Mouse (Mus musculus): ENCODE measurements around the gene Nin. TPM values are rescaled to one million over a fixed set of nuclear protein-coding genes. Genes with fewer than 3 reads are reported as not detected.

Nin gene
- total and polyA plus RNA-seq, 3 experiments, result 29.0 to 51.7 (median 37.2) TPM

DNA sequence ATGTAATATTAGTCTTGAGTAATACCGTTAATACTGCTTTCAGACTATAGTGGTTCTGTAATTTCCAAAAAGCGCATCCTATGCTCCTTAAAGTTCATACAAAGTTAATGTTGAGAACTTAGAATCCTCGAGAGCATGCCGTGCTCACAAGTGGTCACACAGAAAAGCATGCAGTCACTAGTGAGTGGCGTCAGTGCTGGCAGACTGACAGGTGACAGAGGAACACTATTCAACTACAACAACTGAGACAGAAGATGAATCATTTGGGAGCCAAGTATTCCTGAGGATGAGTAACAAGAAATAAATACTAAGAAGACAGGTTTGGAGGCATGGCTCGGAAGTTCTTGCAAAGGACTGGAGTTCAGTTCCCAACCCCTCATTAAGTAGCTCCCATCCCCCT is 146.4 kb downstream of the Nin start:
- peaks cover 6 to 30% of the 10 kb centered on the region in 2 experiments; a peak in 3 of 4 replicates for H3K4me1 ChIP-seq (ENCODE audit: control insufficient read depth in 1 of 2, insufficient read depth in 2 of 2)
- no peak overlapping the region for H3K27ac ChIP-seq (ENCODE audit: insufficient read depth, low read depth)
- no peak overlapping the region for H3K9ac ChIP-seq (ENCODE audit: insufficient read depth, low read depth)
- H3K27me3 ChIP-seq (replicated peaks), result no peaks in the 10 kb centered on the region
- TF ChIP-seq JUN (IDR thresholded peaks at IDR 0.05; ENCODE audit: insufficient read depth, low read depth, low read length) (no peak), MXI1 (IDR thresholded peaks at IDR 0.05; ENCODE audit: low read depth, low read length) (no peak), RCOR1 (conservative IDR thresholded peaks at IDR 0.05; ENCODE audit: low read depth, low read length) (no peak), MEF2A (IDR thresholded peaks at IDR 0.05; ENCODE audit: borderline replicate concordance, low read depth, low read length) (no peak), POLR2AphosphoS2 (IDR thresholded peaks at IDR 0.05; ENCODE audit: low read depth, low read length) (no peak), RAD21 (IDR thresholded peaks at IDR 0.05; ENCODE audit: low read depth, low read length) (no peak), ETS1 (conservative IDR thresholded peaks at IDR 0.05; ENCODE audit: low read depth, low read length) (no peak), ZNF384 (IDR thresholded peaks at IDR 0.05; ENCODE audit: low read depth, low read length) (no peak), HCFC1 (IDR thresholded peaks at IDR 0.05; ENCODE audit: low read depth, low read length) (no peak), CHD2 (IDR thresholded peaks at IDR 0.05; ENCODE audit: low read length) (no peak), CHD1 (IDR thresholded peaks at IDR 0.05; ENCODE audit: low read depth, low read length) (no peak), MAX (IDR thresholded peaks at IDR 0.05; ENCODE audit: low read length) (no peak), TCF12 (IDR thresholded peaks at IDR 0.05; ENCODE audit: low read depth, low read length) (no peak), E2F4 (IDR thresholded peaks at IDR 0.05; ENCODE audit: insufficient replicate concordance, low read depth, low read length) (no peak), SIN3A (IDR thresholded peaks at IDR 0.05; ENCODE audit: low read length) (no peak), USF2 (conservative IDR thresholded peaks at IDR 0.05; ENCODE audit: low read depth, low read length) (no peak), IRF4 (IDR thresholded peaks at IDR 0.05; ENCODE audit: low read depth, low read length) (no peak), MYC (IDR thresholded peaks at IDR 0.05; ENCODE audit: low read depth, low read length) (no peak), TBP (conservative IDR thresholded peaks at IDR 0.05; ENCODE audit: low read depth, low read length) (no peak)
- H3K9me3 ChIP-seq (replicated peaks; ENCODE audit: low read length), result no peaks in the 10 kb centered on the region
- H3K79me2 ChIP-seq (replicated peaks; ENCODE audit: control insufficient read depth, extremely low read depth, insufficient read depth, poor library complexity, severe bottlenecking), result no peaks in the 10 kb centered on the region; the same call in 1 of the 2 replicates
- no peak for DNase-seq (ENCODE audit: extremely low read depth)
- in situ Hi-C loops (cut with MboI; ENCODE audit: low pct_ligation_motif_present, low pct_unique_long_range_greater_than_20kb, low sequenced_read_pairs), result no loop called here
- dilution Hi-C loops (cut with MboI; ENCODE audit: extremely low pct_ligation_motif_present, extremely low pct_unique_long_range_greater_than_20kb, low sequenced_read_pairs), result no loop called here
- no peak overlapping the region for H3K4me2 ChIP-seq (ENCODE audit: insufficient read depth, low read depth, poor library complexity, severe bottlenecking)
- H3K36me3 ChIP-seq (replicated peaks in 1 of 2; ENCODE audit: control insufficient read depth in 1 of 2, insufficient read depth in 1 of 2, low read length in 1 of 2), result peaks cover 52 to 87% of the 10 kb centered on the region in 2 experiments
- H3K4me3 ChIP-seq (replicated peaks in 1 of 3; ENCODE audit: low read depth in 2 of 3, low read length in 2 of 3, poor library complexity in 1 of 3), result no peak overlapping the region

DNA sequence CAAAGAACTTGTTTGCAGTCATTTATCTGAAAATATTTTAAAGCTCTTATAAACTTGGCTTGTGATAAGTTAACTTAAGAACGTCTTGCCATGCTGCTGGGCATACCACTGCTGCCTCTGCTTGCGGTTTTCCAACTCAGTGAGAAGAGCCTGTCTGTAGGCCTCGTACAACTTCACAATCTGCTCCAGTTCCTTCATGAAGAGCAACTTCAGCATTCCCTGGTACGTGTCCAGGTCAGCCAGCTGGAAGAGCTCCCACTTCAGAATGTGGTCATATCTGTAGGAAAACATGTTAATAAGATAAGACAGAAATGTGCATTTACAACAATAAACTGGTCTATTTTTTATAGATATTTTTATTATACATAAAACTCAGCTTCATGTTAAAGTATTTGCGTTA is 147.4 kb downstream of the Nin start:
- dilution Hi-C loops (cut with MboI; ENCODE audit: extremely low pct_ligation_motif_present, extremely low pct_unique_long_range_greater_than_20kb, low sequenced_read_pairs), result no loop called here
- H3K27ac ChIP-seq (ENCODE audit: insufficient read depth, low read depth), result no peak overlapping the region
- H3K4me2 ChIP-seq (ENCODE audit: insufficient read depth, low read depth, poor library complexity, severe bottlenecking), result no peak overlapping the region
- no peaks in the 10 kb centered on the region for H3K27me3 ChIP-seq (replicated peaks)
- no peak overlapping the region for H3K9ac ChIP-seq (ENCODE audit: insufficient read depth, low read depth)
- peaks cover 53 to 87% of the 10 kb centered on the region in 2 experiments for H3K36me3 ChIP-seq (replicated peaks in 1 of 2; ENCODE audit: control insufficient read depth in 1 of 2, insufficient read depth in 1 of 2, low read length in 1 of 2)
- in situ Hi-C loops (cut with MboI; ENCODE audit: low pct_ligation_motif_present, low pct_unique_long_range_greater_than_20kb, low sequenced_read_pairs), result no loop called here
- H3K4me1 ChIP-seq (ENCODE audit: control insufficient read depth in 1 of 2, insufficient read depth in 2 of 2), result peaks cover 3 to 20% of the 10 kb centered on the region in 2 experiments; a peak in 3 of 4 replicates
- no peaks in the 10 kb centered on the region for H3K9me3 ChIP-seq (replicated peaks; ENCODE audit: low read length)
- no peak for DNase-seq (ENCODE audit: extremely low read depth)
- no peak overlapping the region for H3K4me3 ChIP-seq (replicated peaks in 1 of 3; ENCODE audit: low read depth in 2 of 3, low read length in 2 of 3, poor library complexity in 1 of 3)
- TF ChIP-seq UBTF (IDR thresholded peaks at IDR 0.05; ENCODE audit: low read depth, low read length) (no peak), MEF2A (IDR thresholded peaks at IDR 0.05; ENCODE audit: borderline replicate concordance, low read depth, low read length) (no peak), MXI1 (IDR thresholded peaks at IDR 0.05; ENCODE audit: low read depth, low read length) (no peak), PAX5 (IDR thresholded peaks at IDR 0.05; ENCODE audit: low read length) (no peak), USF1 (IDR thresholded peaks at IDR 0.05; ENCODE audit: low read depth, low read length) (no peak), CTCF (conservative IDR thresholded peaks at IDR 0.05 in 1 of 2, IDR thresholded peaks at IDR 0.05 in 1 of 2; ENCODE audit: low read depth in 2 of 2, low read length in 2 of 2) (no peak), KAT2A (IDR thresholded peaks at IDR 0.05; ENCODE audit: insufficient replicate concordance, low read length) (no peak), MAX (IDR thresholded peaks at IDR 0.05; ENCODE audit: low read length) (no peak), JUND (conservative IDR thresholded peaks at IDR 0.05; ENCODE audit: low read depth, low read length) (no peak), TBP (conservative IDR thresholded peaks at IDR 0.05; ENCODE audit: low read depth, low read length) (no peak), ETS1 (conservative IDR thresholded peaks at IDR 0.05; ENCODE audit: low read depth, low read length) (no peak), TCF12 (IDR thresholded peaks at IDR 0.05; ENCODE audit: low read depth, low read length) (no peak), POLR2AphosphoS2 (IDR thresholded peaks at IDR 0.05; ENCODE audit: low read depth, low read length) (no peak), POLR2A (IDR thresholded peaks at IDR 0.05; ENCODE audit: low read depth, low read length) (no peak), RAD21 (IDR thresholded peaks at IDR 0.05; ENCODE audit: low read depth, low read length) (no peak)
- H3K79me2 ChIP-seq (replicated peaks; ENCODE audit: control insufficient read depth, extremely low read depth, insufficient read depth, poor library complexity, severe bottlenecking), result no peaks in the 10 kb centered on the region; the same call in 1 of the 2 replicates

Data from CH12.LX (cell line).